Mouse (Mus musculus) liver, embryonic 14.5 days (tissue): ENCODE measurements around the gene Gm10340. TPM values are rescaled to one million over a fixed set of nuclear protein-coding genes. Genes with fewer than 3 reads are reported as not detected.
"Not testable (repeated sequence)": the region's sequence is repeated elsewhere in the genome, so short reads cannot be mapped to it uniquely, and the experiment has no call there.

Experiments used
- ATAC-seq: fragments of 200-750 bp; cut with Nextera tagmentation; 2 replicates; pipeline ENCODE4 v1.8.0; 2017; ENCODE audit warnings: moderate number of reproducible peaks, mild to moderate bottlenecking, moderate library complexity; ENCODE audit not compliant: insufficient read depth
- DNase-seq, 3 experiments: peaks; one replicate each; pipeline ENCODE4 v3.0.0-alpha.2; 2012 to 2013; ENCODE audit warnings: low read depth in 3 of 3, low spot score in 3 of 3
- H3K27ac ChIP-seq: fragments of 300-500 bp; sonication (generic); 2 replicates; pipeline ENCODE4 v1.5.1; 2014; ENCODE audit warnings: moderate library complexity, mild to moderate bottlenecking, control low read depth, inconsistent platforms
- H3K27me3 ChIP-seq: fragments of 300-500 bp; sonication (generic); 2 replicates; pipeline ENCODE4 v1.6.1; 2014; ENCODE audit warnings: mild to moderate bottlenecking, low read length, moderate library complexity; ENCODE audit not compliant: control insufficient read depth, insufficient read depth
- H3K36me3 ChIP-seq: fragments of 300-500 bp; sonication (generic); replicated peaks from 2 replicates; pipeline ENCODE4 v1.6.1; 2014; ENCODE audit warnings: low read depth; ENCODE audit not compliant: control insufficient read depth, insufficient read depth
- H3K4me1 ChIP-seq, 2 experiments: fragments of 200-500 bp in 1 of 2; fragments of 300-500 bp in 1 of 2; sonication (generic) in 1 of 2; replicated peaks; 2 replicates each; pipeline ENCODE4 v1.6.1; 2012 to 2014; ENCODE audit warnings: antibody characterized with exemption in 1 of 2, inconsistent platforms in 1 of 2, low read length in 1 of 2; ENCODE audit not compliant: control insufficient read depth in 2 of 2, insufficient read depth in 2 of 2
- H3K4me2 ChIP-seq: fragments of 300-500 bp; sonication (generic); 2 replicates; pipeline ENCODE4 v1.6.1; 2014; ENCODE audit warnings: low read depth, mild to moderate bottlenecking, control low read depth, moderate library complexity
- H3K4me3 ChIP-seq, 2 experiments: fragments of 200-500 bp in 1 of 2; fragments of 300-500 bp in 1 of 2; sonication (generic) in 1 of 2; 2 replicates each; pipeline ENCODE4 v1.5.1; 2012 to 2014; ENCODE audit warnings: low read depth in 2 of 2, low read length in 2 of 2, mild to moderate bottlenecking in 2 of 2, control low read depth in 1 of 2, inconsistent platforms in 1 of 2, moderate library complexity in 1 of 2; ENCODE audit not compliant: insufficient read depth in 1 of 2
- H3K9ac ChIP-seq: fragments of 300-500 bp; sonication (generic); replicated peaks from 2 replicates; pipeline ENCODE4 v1.6.1; 2014; ENCODE audit warnings: mild to moderate bottlenecking, control low read depth, moderate library complexity
- H3K9me3 ChIP-seq: fragments of 300-500 bp; sonication (generic); 2 replicates; pipeline ENCODE4 v1.6.1; 2016; ENCODE audit warnings: low read length, mixed read lengths; ENCODE audit not compliant: control insufficient read depth
- WGBS: fragments of 180-500 bp; shearing (Covaris S2); extraction: QIAGEN DNeasy Blood & Tissue Kit; methylation state at CpG from one replicate; pipeline ENCODE4 v1.1.7; 2014; ENCODE audit not compliant: insufficient replicate concordance; 5-methylcytosine and 5-hydroxymethylcytosine counted together
- polyA plus RNA-seq, 2 experiments: library from polyadenylated mRNA; depleted of rRNA in 1 of 2; stranded (reverse) in 1 of 2; unstranded in 1 of 2; fragments of >200 nt; fragmentation: Nextera tagmentation in 1 of 2; extraction: Ambion mirVana in 1 of 2; gene quantifications; 2 replicates each; pipeline versions ENCODE4 v1.2.1 to v1.2.3; 2012 to 2014

Gm10340 gene
- polyA plus RNA-seq (2012; rRNA removed) (0.02 TPM in 1 of 2 replicates, not detected in the other), polyA plus RNA-seq (2014; fragmentation: Nextera tagmentation; extraction: Ambion mirVana) (not detected in 2 replicates)

GRCm38 (mm10) chr14:3133697-3134096, at the start of gene Gm10340:
TSS of gene Gm10340 (plus strand) at chr14:3133997.
- WGBS: 65% methylated on average over 2 of the region's 3 CpGs

DNA sequence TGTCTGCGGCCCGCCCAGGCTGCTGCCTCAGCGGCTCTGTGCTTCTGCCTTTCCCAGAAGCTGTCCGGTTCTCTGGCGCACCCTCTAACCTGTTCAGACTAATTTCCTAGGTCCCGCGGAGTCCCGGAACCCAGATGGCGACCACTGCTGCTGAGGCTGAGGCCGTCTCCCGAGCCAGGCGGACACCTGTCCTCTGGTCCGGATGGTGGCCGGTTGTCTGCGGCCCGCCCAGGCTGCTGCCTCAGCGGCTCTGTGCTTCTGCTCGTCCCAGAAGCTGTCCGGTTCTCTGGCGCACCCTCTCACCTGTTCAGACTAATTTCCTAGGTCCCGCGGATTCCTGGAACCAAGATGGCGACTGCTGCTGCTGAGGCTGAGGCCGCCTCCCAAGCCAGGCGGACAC, 17.7 kb upstream of the Gm10340 start:
- 70% methylated on average over 15 of the region's 25 CpGs for WGBS
- not testable (repeated sequence) for ATAC-seq, H3K27me3 ChIP-seq, H3K4me3 ChIP-seq, H3K4me2 ChIP-seq, H3K36me3 ChIP-seq, H3K4me1 ChIP-seq, H3K9ac ChIP-seq, H3K9me3 ChIP-seq, H3K27ac ChIP-seq, DNase-seq

More at GRCm38 (mm10) chr14:3133697-3134096, at the start of gene Gm10340:
- not testable (repeated sequence) for H3K36me3 ChIP-seq, ATAC-seq, H3K4me3 ChIP-seq, H3K4me2 ChIP-seq, DNase-seq, H3K27ac ChIP-seq, H3K9ac ChIP-seq, H3K27me3 ChIP-seq, H3K4me1 ChIP-seq, H3K9me3 ChIP-seq

GRCm38 (mm10) chr14:3187955-3188354, 54.2 kb downstream of the Gm10340 start, which contains the start of gene Gm5795:
TSS of gene Gm5795 (plus strand) at chr14:3188255.
- H3K4me3 ChIP-seq, H3K4me2 ChIP-seq, H3K4me1 ChIP-seq, ATAC-seq, DNase-seq, H3K9me3 ChIP-seq, H3K36me3 ChIP-seq, H3K9ac ChIP-seq, H3K27ac ChIP-seq, H3K27me3 ChIP-seq: not testable (repeated sequence)
- WGBS: no CpG with 5 or more reads among the region's 2 CpGs

Other genes starting within 250 kb of the Gm10340 start
- not detected in 2 replicates for gene Gm2888, start 104.0 kb upstream of the Gm10340 start, polyA plus RNA-seq (2012; rRNA removed)
- gene Gm2888, start 104.0 kb upstream of the Gm10340 start, polyA plus RNA-seq (2014; fragmentation: Nextera tagmentation; extraction: Ambion mirVana): not detected in 2 replicates
- gene Gm2897, start 84.7 kb upstream of the Gm10340 start, polyA plus RNA-seq (2012; rRNA removed): 0.17 and 0.18 TPM in 2 replicates
- gene Gm2897, start 84.7 kb upstream of the Gm10340 start, polyA plus RNA-seq (2014; fragmentation: Nextera tagmentation; extraction: Ambion mirVana): 0.08 TPM in 1 of 2 replicates, not detected in the other
- gene Gm5795, start 54.3 kb downstream of the Gm10340 start, polyA plus RNA-seq (2012; rRNA removed): not detected in 2 replicates
- gene Gm5795, start 54.3 kb downstream of the Gm10340 start, polyA plus RNA-seq (2014; fragmentation: Nextera tagmentation; extraction: Ambion mirVana): not detected in 2 replicates
- gene D830030K20Rik, start 74.5 kb downstream of the Gm10340 start, polyA plus RNA-seq (2012; rRNA removed): 0.16 and 0.28 TPM in 2 replicates
- 0.09 and 0.33 TPM in 2 replicates for gene D830030K20Rik, start 74.5 kb downstream of the Gm10340 start, polyA plus RNA-seq (2014; fragmentation: Nextera tagmentation; extraction: Ambion mirVana)
- not detected in 2 replicates for gene Gm2956, start 198.6 kb downstream of the Gm10340 start, polyA plus RNA-seq (2012; rRNA removed)
- not detected in 2 replicates for gene Gm2956, start 198.6 kb downstream of the Gm10340 start, polyA plus RNA-seq (2014; fragmentation: Nextera tagmentation; extraction: Ambion mirVana)